Mouse (Mus musculus) thymus, adult 2 months (tissue): ENCODE measurements around the gene Wscd2.

Source experiments
- CTCF ChIP-seq: fragments of 200-500 bp; IDR thresholded peaks from 2 replicates; pipeline ENCODE4 v1.5.1; 2012; ENCODE audit warnings: mild to moderate bottlenecking, control low read depth, low read length, moderate library complexity, borderline replicate concordance; ENCODE audit not compliant: control insufficient read depth, poor library complexity, insufficient read depth; ENCODE audit errors: extremely low read depth
- POLR2A ChIP-seq: fragments of 200-500 bp; IDR thresholded peaks from 2 replicates; pipeline ENCODE4 v1.6.1; 2012; ENCODE audit warnings: mild to moderate bottlenecking, low read length, control low read depth, moderate library complexity; ENCODE audit not compliant: control insufficient read depth, poor library complexity, insufficient read depth; ENCODE audit errors: extremely low read depth

DNA sequence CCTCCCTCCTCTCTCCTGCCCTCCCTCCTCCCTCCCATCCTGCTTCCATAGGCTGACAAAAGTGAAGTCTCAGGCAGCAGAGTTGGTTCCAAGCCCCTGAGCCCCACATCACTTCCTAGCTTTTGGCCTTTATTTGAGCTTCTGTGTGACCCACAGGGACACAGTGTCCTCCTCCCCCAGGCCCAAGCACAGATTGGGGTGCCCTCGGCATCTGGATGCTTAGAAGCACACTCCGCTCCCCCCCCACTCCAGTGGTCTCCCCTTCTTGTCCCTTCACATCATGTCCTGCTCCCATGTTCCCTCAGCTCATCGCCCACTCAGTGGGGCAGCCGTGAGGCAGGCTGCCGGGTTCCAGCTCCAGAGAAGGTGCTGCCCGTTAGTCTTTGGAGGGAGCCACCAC, 121.0 kb downstream of the Wscd2 start:
- TF ChIP-seq POLR2A (no peak), CTCF (no peak)
